Comparison of ENCODE assay signal across 8 mouse cellular contexts in the genomic region with DNA sequence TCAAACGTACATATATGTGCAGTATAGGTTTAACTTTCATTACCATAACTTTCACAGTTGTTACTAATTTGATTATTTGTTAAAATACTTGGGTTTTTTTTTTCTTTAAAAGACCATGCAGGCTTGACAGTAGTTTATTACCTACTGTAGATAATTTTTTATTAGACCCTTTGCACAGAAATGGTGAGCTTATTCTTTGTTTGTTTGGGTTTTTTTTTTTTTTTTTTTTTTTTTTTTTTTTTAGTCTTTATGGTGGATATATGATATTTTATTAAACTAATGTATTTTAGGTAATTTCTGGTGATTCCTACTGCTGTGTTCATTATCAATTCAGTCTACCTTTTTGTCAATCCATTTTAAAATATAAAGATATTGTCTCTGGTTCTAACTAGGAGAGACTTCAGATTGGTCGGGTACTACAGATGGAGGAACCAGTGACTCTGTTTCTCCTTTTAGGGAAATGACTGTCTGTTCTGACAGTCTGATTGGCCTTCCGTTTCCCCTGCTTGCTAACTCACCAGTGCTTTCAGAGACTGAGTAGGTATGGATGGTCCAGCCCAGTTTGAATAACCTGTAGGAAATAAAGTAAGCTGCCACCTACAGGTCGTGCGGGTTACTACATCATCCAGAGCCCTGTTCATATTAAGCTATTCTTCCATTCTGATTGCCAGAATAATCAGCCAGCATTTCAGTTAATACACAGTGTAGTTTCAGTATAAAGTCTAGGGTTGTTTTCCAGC. TPM values are rescaled to one million over a fixed set of nuclear protein-coding genes. Genes with fewer than 3 reads are reported as not detected.
A peak's percentile ranks its signal among the peaks of the same experiment; 100 is the strongest.
DNase-seq lines count a peak whose midpoint lies in the region; ATAC-seq and TF ChIP-seq lines count a peak whose summit lies in the region.

No protein-coding gene starts in this region.

- peaks cover 44% of the 10 kb centered on the region for H3K79me2 ChIP-seq in C2C12 (ENCODE audit: control insufficient read depth, insufficient read depth)

- peak; percentile 20 for TF ChIP-seq CTCF in C2C12 (IDR thresholded peaks at IDR 0.05; ENCODE audit: control insufficient read depth, insufficient read depth, insufficient read length)

- H3K27ac ChIP-seq in heart, embryonic 10.5 days, result peak overlapping the region; percentile 97
- H3K27ac ChIP-seq in kidney, embryonic 14.5 days (ENCODE audit: low read depth, low read length), result no peak overlapping the region
- no peak overlapping the region for H3K27ac ChIP-seq in limb, embryonic 14.5 days (replicated peaks; ENCODE audit: low read depth, low read length)
- no peak overlapping the region for H3K27ac ChIP-seq in midbrain, embryonic 16.5 days (ENCODE audit: low read length)

- WGBS in heart, embryonic 10.5 days, result 9% methylated on average over 5 of the region's 5 CpGs
- WGBS in kidney, embryonic 14.5 days, result 9% methylated on average over 5 of the region's 5 CpGs
- 6% methylated on average over 5 of the region's 5 CpGs for whole genome bisulfite sequencing in limb, embryonic 14.5 days
- WGBS in midbrain, embryonic 16.5 days, result 2% methylated on average over 5 of the region's 5 CpGs

- H3K4me2 ChIP-seq in kidney, embryonic 14.5 days (replicated peaks; ENCODE audit: low read depth, low read length), result peak overlapping the region; percentile 56
- peak overlapping the region; percentile 71 for H3K4me2 ChIP-seq in limb, embryonic 14.5 days (replicated peaks; ENCODE audit: low read depth, low read length, severe bottlenecking)
- H3K4me2 ChIP-seq in midbrain, embryonic 16.5 days (ENCODE audit: low read length), result peak overlapping the region; percentile 62

- no peak for ATAC-seq in kidney, embryonic 14.5 days (ENCODE audit: low FRiP score, low TSS enrichment)
- ATAC-seq in limb, embryonic 14.5 days (ENCODE audit: low FRiP score, low read depth), result peak; percentile 16; the same call in 1 of the 2 replicates
- ATAC-seq in midbrain, embryonic 16.5 days, result peak; percentile 10

- H3K4me1 ChIP-seq in erythroblast, embryonic 14.5 days (ENCODE audit: control insufficient read depth), result peaks cover 21% of the 10 kb centered on the region
- H3K4me1 ChIP-seq in heart, embryonic 10.5 days, result peaks cover 10% of the 10 kb centered on the region; the same call in 1 of the 2 replicates
- no peaks in the 10 kb centered on the region for H3K4me1 ChIP-seq in kidney, embryonic 14.5 days (ENCODE audit: control insufficient read depth, insufficient read depth, low read length)
- H3K4me1 ChIP-seq in limb, embryonic 14.5 days (ENCODE audit: control insufficient read depth, insufficient read depth, low read length), result 0 out of 2 replicates have a peak, but pooled peaks cover 3% of the 10 kb centered on the region
- H3K4me1 ChIP-seq in midbrain, embryonic 16.5 days (ENCODE audit: control insufficient read depth, insufficient read depth, low read length), result peaks cover 20% of the 10 kb centered on the region

- H3K27me3 ChIP-seq in C2C12 (ENCODE audit: control insufficient read depth, insufficient read depth, insufficient read length), result no peaks in the 10 kb centered on the region
- peaks cover 37% of the 10 kb centered on the region for H3K27me3 ChIP-seq in erythroblast, embryonic 14.5 days (ENCODE audit: control insufficient read depth)
- H3K27me3 ChIP-seq in heart, embryonic 10.5 days (ENCODE audit: insufficient read depth, poor library complexity, severe bottlenecking), result peaks cover 14% of the 10 kb centered on the region
- H3K27me3 ChIP-seq in kidney, embryonic 14.5 days (ENCODE audit: control insufficient read depth, insufficient read depth, low read length), result peaks cover 3% of the 10 kb centered on the region; the same call in 1 of the 2 replicates
- no peaks in the 10 kb centered on the region for H3K27me3 ChIP-seq in limb, embryonic 14.5 days (ENCODE audit: control insufficient read depth, insufficient read depth, low read length)
- no peaks in the 10 kb centered on the region for H3K27me3 ChIP-seq in midbrain, embryonic 16.5 days (ENCODE audit: control insufficient read depth, insufficient read depth, low read depth, low read length)

- TF ChIP-seq POLR2A in limb, embryonic 14.5 days (IDR thresholded peaks at IDR 0.05; ENCODE audit: borderline replicate concordance, extremely low read depth, insufficient read depth, insufficient read length), result no peak

- H3K36me3 ChIP-seq in C2C12 (ENCODE audit: control insufficient read depth, insufficient read depth), result peaks cover 45% of the 10 kb centered on the region
- peaks cover 47% of the 10 kb centered on the region for H3K36me3 ChIP-seq in erythroblast, embryonic 14.5 days (ENCODE audit: control insufficient read depth)
- H3K36me3 ChIP-seq in heart, embryonic 10.5 days, result peaks cover 37% of the 10 kb centered on the region
- H3K36me3 ChIP-seq in kidney, embryonic 14.5 days (ENCODE audit: control insufficient read depth, insufficient read depth, low read length), result peaks cover 31% of the 10 kb centered on the region
- H3K36me3 ChIP-seq in limb, embryonic 14.5 days (ENCODE audit: control insufficient read depth, insufficient read depth, low read length), result peaks cover 36% of the 10 kb centered on the region
- H3K36me3 ChIP-seq in midbrain, embryonic 16.5 days (ENCODE audit: control insufficient read depth, insufficient read depth, low read length), result peaks cover 11% of the 10 kb centered on the region; the same call in 1 of the 2 replicates

- H3K9ac ChIP-seq in kidney, embryonic 14.5 days (ENCODE audit: low read depth, low read length), result no peak overlapping the region
- H3K9ac ChIP-seq in limb, embryonic 14.5 days (ENCODE audit: low read depth, low read length, severe bottlenecking), result no peak overlapping the region
- H3K9ac ChIP-seq in midbrain, embryonic 16.5 days (ENCODE audit: low read depth, low read length), result no peak overlapping the region

- H3K4me3 ChIP-seq in C2C12 (ENCODE audit: insufficient read depth, poor library complexity, severe bottlenecking), result peak overlapping the region; percentile 94
- H3K4me3 ChIP-seq in erythroblast, embryonic 14.5 days (replicated peaks), result peak overlapping the region; percentile 94
- H3K4me3 ChIP-seq in heart, embryonic 10.5 days, result peak overlapping the region; percentile 99
- H3K4me3 ChIP-seq in kidney, embryonic 14.5 days (ENCODE audit: low read length), result peak overlapping the region; percentile 71
- H3K4me3 ChIP-seq in limb, embryonic 14.5 days (replicated peaks; ENCODE audit: low read length), result peak overlapping the region; percentile 96
- peak overlapping the region; percentile 98 for H3K4me3 ChIP-seq in midbrain, embryonic 16.5 days (ENCODE audit: low read depth, low read length)

- DNase-seq in brain, adult 2 months (ENCODE audit: low read depth, low spot score), result peak; percentile 94
- DNase-seq in heart, embryonic 10.5 days (ENCODE audit: low spot score), result peak; percentile 94
- DNase-seq in limb, embryonic 14.5 days (ENCODE audit: low spot score), result peak; percentile 96
- DNase-seq in spleen, postnatal 14 days (ENCODE audit: low spot score in 2 of 2), result peak; percentile 72 to 82

- H3K9me3 ChIP-seq in erythroblast, embryonic 14.5 days (ENCODE audit: control insufficient read depth, low read length), result no peaks in the 10 kb centered on the region
- no peaks in the 10 kb centered on the region for H3K9me3 ChIP-seq in heart, embryonic 10.5 days
- H3K9me3 ChIP-seq in kidney, embryonic 14.5 days (ENCODE audit: control insufficient read depth, low read length), result no peaks in the 10 kb centered on the region
- H3K9me3 ChIP-seq in limb, embryonic 14.5 days (ENCODE audit: control insufficient read depth, low read length), result no peaks in the 10 kb centered on the region
- no peaks in the 10 kb centered on the region for H3K9me3 ChIP-seq in midbrain, embryonic 16.5 days (replicated peaks; ENCODE audit: control insufficient read depth, low read length, poor library complexity, severe bottlenecking)

- H3K79me3 ChIP-seq in C2C12 (ENCODE audit: low read depth), result peaks cover 19% of the 10 kb centered on the region

- H3ac ChIP-seq in C2C12 (ENCODE audit: control insufficient read depth, insufficient read length, low read depth), result no peak overlapping the region

RNA-seq across cellular contexts. Expression of a gene that starts 1.6 kb away (rescaled TPM):
- polyA plus RNA-seq in C2C12 (2012; fragmentation: generic; extraction: Trizol), result 124 TPM
- 16.9 and 23.0 TPM in 2 replicates for polyA plus RNA-seq in erythroblast, embryonic 14.5 days (2012)
- polyA plus RNA-seq in heart, embryonic 10.5 days (2016; fragmentation: Nextera tagmentation; extraction: Ambion mirVana), result 238 and 256 TPM in 2 replicates
- polyA plus RNA-seq in kidney, embryonic 14.5 days (2014; fragmentation: Nextera tagmentation; extraction: Ambion mirVana), result 228 and 240 TPM in 2 replicates
- polyA plus RNA-seq in limb, embryonic 14.5 days (2012; rRNA removed), result 96.4 and 136 TPM in 2 replicates
- polyA plus RNA-seq in limb, embryonic 14.5 days (2014; fragmentation: Nextera tagmentation; extraction: Ambion mirVana), result 257 and 263 TPM in 2 replicates
- polyA plus RNA-seq in midbrain, embryonic 16.5 days (2015; fragmentation: Nextera tagmentation; extraction: Ambion mirVana), result 380 and 393 TPM in 2 replicates

RNA-seq across cellular contexts. Expression of a gene that starts 1.8 kb away (rescaled TPM):
- 7.6 TPM for polyA plus RNA-seq in C2C12 (2012; fragmentation: generic; extraction: Trizol)
- polyA plus RNA-seq in erythroblast, embryonic 14.5 days (2012), result 0.03 and 0.07 TPM in 2 replicates
- 51.2 and 58.3 TPM in 2 replicates for polyA plus RNA-seq in heart, embryonic 10.5 days (2016; fragmentation: Nextera tagmentation; extraction: Ambion mirVana)
- 45.2 and 63.8 TPM in 2 replicates for polyA plus RNA-seq in kidney, embryonic 14.5 days (2014; fragmentation: Nextera tagmentation; extraction: Ambion mirVana)
- polyA plus RNA-seq in limb, embryonic 14.5 days (2012; rRNA removed), result 28.5 and 29.6 TPM in 2 replicates
- 40.5 and 46.1 TPM in 2 replicates for polyA plus RNA-seq in limb, embryonic 14.5 days (2014; fragmentation: Nextera tagmentation; extraction: Ambion mirVana)
- polyA plus RNA-seq in midbrain, embryonic 16.5 days (2015; fragmentation: Nextera tagmentation; extraction: Ambion mirVana), result 13.3 and 13.9 TPM in 2 replicates

RNA-seq across cellular contexts. Expression of a gene that starts 17.6 kb away (rescaled TPM):
- not detected for polyA plus RNA-seq in C2C12 (2012; fragmentation: generic; extraction: Trizol)
- not detected in 2 replicates for polyA plus RNA-seq in erythroblast, embryonic 14.5 days (2012)
- not detected in 2 replicates for polyA plus RNA-seq in heart, embryonic 10.5 days (2016; fragmentation: Nextera tagmentation; extraction: Ambion mirVana)
- not detected in 2 replicates for polyA plus RNA-seq in kidney, embryonic 14.5 days (2014; fragmentation: Nextera tagmentation; extraction: Ambion mirVana)
- not detected in 2 replicates for polyA plus RNA-seq in limb, embryonic 14.5 days (2012; rRNA removed)
- polyA plus RNA-seq in limb, embryonic 14.5 days (2014; fragmentation: Nextera tagmentation; extraction: Ambion mirVana), result not detected in 2 replicates
- not detected in 2 replicates for polyA plus RNA-seq in midbrain, embryonic 16.5 days (2015; fragmentation: Nextera tagmentation; extraction: Ambion mirVana)

RNA-seq across cellular contexts. Expression of a gene that starts 32.1 kb away (rescaled TPM):
- polyA plus RNA-seq in C2C12 (2012; fragmentation: generic; extraction: Trizol), result 0.04 TPM
- polyA plus RNA-seq in erythroblast, embryonic 14.5 days (2012), result 0.03 and 0.05 TPM in 2 replicates
- 2.0 and 3.5 TPM in 2 replicates for polyA plus RNA-seq in heart, embryonic 10.5 days (2016; fragmentation: Nextera tagmentation; extraction: Ambion mirVana)
- polyA plus RNA-seq in kidney, embryonic 14.5 days (2014; fragmentation: Nextera tagmentation; extraction: Ambion mirVana), result 5.6 and 7.1 TPM in 2 replicates
- 3.8 and 5.2 TPM in 2 replicates for polyA plus RNA-seq in limb, embryonic 14.5 days (2012; rRNA removed)
- 6.0 and 6.8 TPM in 2 replicates for polyA plus RNA-seq in limb, embryonic 14.5 days (2014; fragmentation: Nextera tagmentation; extraction: Ambion mirVana)
- 1.9 and 2.3 TPM in 2 replicates for polyA plus RNA-seq in midbrain, embryonic 16.5 days (2015; fragmentation: Nextera tagmentation; extraction: Ambion mirVana)
